Mouse (Mus musculus) CH12F3 (cell line): ENCODE results near the gene Smim1.

Experiments
- in situ Hi-C: fragments of 300-500 bp; cut with MboI; formaldehyde crosslinking; loops from 2 replicates; pipeline ENCODE4 v1.14.3; 2020; ENCODE audit warnings: low sequenced_read_pairs

Smim1 gene

GRCm38 (mm10) chr4:154025641-154026440, at the start of gene Smim1:
Smim1 (minus strand) TSS chr4:154026230.
- in situ Hi-C loops: loop anchor here (25.0 kb wide), 1 partner anchor 786 kb away; no protein-coding TSS in a partner anchor

DNA sequence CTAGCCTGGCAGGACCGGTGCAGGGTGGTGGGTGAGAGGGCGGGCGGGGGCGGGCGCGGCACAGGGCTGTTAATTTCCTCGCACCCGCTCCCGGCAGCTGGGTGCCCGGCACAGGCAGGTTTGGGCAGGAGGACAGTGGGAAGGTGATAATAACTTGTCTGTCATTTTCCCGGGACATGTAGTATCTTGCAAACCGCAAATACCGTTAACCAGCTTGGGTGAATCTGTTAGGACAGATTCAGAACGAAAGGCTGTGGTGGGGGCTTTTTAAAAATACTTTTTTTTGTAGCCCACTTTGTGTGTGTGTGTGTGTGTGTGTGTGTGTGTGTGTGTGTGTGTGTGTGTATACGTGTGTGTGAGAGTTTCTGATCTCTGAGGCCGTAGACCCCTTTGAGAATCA, 45.9 kb upstream of the Smim1 start:
- in situ Hi-C loops: no loop called here

GRCm38 (mm10) chr4:154071521-154071920, 45.5 kb upstream of the Smim1 start:
- in situ Hi-C loops: no loop called here

GRCm38 (mm10) chr4:154070896-154071295, 44.9 kb upstream of the Smim1 start:
- in situ Hi-C loops: no loop called here

GRCm38 (mm10) chr4:154064827-154065773, 39.1 kb upstream of the Smim1 start:
- in situ Hi-C loops: no loop called here

- in situ Hi-C loops: no loop called here
These were observed 31.7 kb upstream of the Smim1 start for GRCm38 (mm10) chr4:154057696-154058095.

GRCm38 (mm10) chr4:154056661-154057060, 30.6 kb upstream of the Smim1 start:
- in situ Hi-C loops: no loop called here

GRCm38 (mm10) chr4:154056046-154056445, 30.0 kb upstream of the Smim1 start:
- in situ Hi-C loops: no loop called here

DNA sequence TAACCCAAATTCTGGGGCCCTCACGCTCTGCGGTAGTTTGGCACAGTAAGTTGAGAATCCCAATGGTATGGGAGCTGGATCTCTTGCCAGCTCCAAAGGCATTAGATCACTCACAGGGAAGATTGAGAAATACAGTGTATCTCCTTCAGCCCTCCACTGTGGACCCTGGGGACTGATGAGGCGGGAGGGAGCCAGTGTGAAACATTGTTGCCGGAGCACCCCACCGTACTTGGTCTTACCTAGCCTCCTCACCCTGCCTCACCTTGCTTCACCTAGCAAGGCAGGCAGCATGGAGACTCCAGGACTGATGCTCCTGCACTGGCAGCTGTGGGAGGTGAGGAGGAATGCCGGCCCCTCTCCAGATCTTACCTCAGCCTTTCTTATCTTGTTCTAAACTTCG, 29.5 kb upstream of the Smim1 start:
- in situ Hi-C loops: no loop called here

DNA sequence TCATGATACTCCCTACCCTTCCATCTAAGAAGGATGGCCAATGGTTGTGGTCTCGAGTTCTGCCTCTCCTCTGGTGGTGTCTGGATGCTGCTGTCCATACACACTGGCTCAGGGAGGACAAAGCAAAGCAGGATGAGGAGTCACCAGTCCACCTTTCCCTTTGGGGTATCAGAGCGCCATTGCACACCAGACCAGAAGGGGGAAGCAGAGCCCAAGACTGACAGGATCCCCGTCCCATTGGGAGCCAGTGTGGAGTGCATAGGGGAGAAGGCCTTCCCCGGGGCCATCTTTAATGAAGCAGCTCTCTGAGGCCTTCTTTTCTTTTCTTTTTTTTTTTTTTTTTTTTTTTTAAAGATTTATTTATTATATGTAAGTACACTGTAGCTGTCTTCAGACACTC, 27.0 kb upstream of the Smim1 start:
- in situ Hi-C loops: no loop called here

DNA sequence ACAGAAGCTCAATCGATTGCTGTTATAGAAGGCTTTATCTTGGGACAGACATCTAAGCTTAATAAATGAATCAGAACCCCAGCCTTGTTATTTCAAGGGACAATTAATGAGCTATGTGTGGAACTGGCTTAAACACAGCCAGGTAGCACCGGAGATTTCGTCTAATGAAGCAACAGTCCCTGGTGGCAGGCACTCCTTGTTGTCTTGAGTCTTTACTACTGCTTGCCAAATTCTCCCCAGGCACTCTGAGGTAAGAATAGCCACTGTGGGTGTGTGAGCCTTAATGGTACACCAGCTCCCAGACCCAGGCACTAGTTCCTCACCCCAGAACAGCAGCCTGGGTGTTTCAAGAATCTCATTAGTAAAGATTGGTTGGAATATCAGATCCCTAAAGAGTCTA, 25.4 kb upstream of the Smim1 start:
- in situ Hi-C loops: no loop called here

DNA sequence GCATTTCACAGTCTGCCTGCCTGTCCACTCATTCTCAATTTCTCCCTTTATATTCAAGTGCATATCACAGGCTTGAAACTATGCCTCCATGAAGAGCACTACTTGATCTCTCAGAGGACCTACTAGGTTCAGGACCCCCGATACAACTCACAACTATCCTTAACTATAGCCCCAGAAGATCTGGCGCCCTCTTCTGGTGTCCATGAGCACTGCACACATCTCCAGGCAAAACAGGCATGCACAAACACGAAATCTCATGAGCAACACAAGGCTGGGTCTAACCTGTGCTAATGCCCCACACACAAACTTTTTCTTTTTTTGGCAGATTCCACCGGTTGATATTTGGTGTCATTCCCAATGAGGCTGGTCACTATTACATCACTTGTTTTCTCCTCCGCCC, 19.8 kb upstream of the Smim1 start:
- in situ Hi-C loops: loop anchor here (25.0 kb wide), 1 partner anchor 766 kb away; no protein-coding TSS in a partner anchor

DNA sequence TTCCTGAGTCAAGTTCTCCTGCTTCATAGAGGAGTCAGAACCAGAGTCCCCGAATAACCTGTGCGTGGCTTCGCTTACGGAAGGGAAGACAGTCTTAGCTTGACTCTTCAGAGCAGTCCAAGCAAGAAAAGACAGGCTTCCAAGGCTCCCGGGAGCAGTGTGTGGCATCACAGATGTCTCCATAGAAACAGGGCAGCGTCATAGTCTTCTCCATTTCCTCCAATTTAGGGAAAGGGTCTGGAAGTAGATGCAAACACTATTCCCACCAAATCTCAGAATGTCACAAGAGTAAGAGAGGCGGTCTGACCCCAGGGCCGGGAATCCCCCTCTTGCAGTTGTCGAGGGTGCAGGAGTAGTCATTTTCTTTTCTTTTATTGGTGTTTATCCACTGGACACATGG, 16.5 kb upstream of the Smim1 start, which contains the start of gene Ccdc27:
Gene Ccdc27, minus strand, starts transcription at position 101 of the 400 bp plus-strand sequence.
- in situ Hi-C loops: loop anchor here (25.0 kb wide), 1 partner anchor 770 kb away; no protein-coding TSS in a partner anchor

DNA sequence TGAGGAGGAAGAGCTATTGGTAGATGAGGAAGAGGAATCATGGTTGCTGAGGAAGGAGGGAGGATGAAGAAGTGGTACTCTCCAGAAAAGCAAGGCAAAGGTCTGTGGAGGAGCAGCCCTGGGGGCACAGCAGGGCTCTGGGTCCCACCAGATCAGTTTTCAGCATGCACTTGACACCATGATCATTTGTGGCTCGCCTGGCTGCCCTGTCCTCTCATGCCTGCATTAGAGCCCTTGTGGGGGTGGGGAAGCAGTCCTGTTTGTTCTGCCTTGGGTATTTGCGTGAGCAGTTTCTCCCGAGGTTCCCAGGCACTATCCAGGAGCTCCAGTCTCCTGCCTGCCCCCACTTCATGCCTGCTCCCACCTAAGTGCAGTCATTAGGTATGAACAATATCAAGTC, 11.1 kb upstream of the Smim1 start:
- in situ Hi-C loops: loop anchor here (25.0 kb wide), 1 partner anchor 775 kb away; no protein-coding TSS in a partner anchor

DNA sequence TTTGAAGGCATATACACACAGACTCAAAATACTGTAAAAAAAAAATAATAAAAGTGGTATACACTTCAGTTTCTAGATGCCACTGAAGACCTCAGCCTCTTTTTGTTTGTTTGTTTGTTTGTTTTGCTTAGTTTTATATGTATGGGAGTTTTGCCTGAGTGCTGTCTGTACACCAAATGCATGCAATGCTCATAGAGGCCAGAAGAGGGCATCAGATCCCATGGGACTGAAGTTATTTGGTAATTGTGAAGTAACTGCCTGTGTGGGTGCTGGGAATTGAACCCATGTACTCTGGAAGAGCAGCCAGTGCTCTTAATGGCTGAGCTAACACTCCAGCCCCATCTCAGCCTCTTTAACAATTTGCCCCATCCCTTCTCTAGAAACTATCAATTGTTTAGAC, 2.6 kb upstream of the Smim1 start:
- in situ Hi-C loops: loop anchor here (25.0 kb wide), 1 partner anchor 784 kb away; no protein-coding TSS in a partner anchor

- in situ Hi-C loops: loop anchor here (25.0 kb wide), 1 partner anchor 784 kb away; no protein-coding TSS in a partner anchor
These were observed 2.0 kb upstream of the Smim1 start for GRCm38 (mm10) chr4:154028066-154028465.

DNA sequence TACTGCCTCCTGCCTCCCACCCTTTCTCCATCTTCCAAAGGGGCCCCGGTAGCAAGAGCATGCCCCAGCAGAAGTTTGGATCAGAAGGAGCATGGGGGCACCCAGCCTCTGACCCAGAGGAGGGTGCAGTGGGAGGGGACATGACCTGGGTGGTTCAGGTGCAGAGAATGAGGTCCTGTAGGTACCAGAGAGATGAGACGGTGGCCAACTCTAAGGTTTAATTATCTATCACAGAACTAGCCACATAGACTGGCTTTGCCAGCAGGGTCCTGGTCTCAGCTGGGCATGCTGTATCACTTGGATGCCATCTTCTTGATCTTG, 371 bp upstream of the Smim1 start:
- in situ Hi-C loops: loop anchor here (25.0 kb wide), 1 partner anchor 786 kb away; no protein-coding TSS in a partner anchor

DNA sequence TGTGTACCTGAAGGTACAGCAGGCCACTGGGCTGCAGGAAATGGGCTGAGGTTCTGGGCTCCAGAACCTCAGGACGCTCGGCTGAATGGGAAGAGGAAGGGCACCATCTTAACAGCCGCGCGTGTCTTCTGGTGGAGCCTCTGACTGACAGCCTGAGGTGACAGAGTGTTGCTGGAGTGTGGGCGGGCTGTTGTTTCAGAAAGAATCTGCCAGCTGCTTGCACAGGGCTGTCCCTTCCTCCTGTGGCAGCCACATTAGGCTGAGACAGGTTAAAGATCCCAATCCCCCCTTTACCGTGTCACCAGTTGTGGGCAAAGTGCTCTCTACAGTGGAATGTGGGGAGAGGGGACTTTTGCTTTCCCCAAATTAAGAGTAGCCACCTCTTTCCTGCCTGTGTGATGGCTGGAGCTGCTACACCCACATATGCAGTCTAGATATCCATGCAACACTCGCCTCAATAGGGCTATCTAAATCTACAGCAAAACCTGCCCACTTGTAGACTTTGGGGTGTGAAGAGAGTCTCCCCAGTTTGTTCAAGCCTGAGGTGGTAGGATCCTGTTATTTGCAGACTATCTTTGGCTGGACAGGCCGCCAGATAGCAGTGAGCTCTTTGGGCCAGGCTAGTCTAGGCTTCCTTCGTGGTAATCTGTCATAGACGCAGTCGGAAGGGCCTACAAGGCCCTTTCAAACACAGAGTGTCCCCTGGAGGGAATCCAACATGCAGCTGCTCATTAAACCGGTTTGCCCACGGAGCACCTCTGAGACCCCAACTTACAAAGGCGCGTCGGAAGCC, 1.1 kb downstream of the Smim1 start:
- in situ Hi-C loops: loop anchor here (25.0 kb wide), 1 partner anchor 787 kb away; no protein-coding TSS in a partner anchor

GRCm38 (mm10) chr4:154023754-154024601, 2.1 kb downstream of the Smim1 start:
- in situ Hi-C loops: no loop called here

GRCm38 (mm10) chr4:154022844-154023243, 3.2 kb downstream of the Smim1 start:
- in situ Hi-C loops: no loop called here
